Mouse (Mus musculus) liver, adult 2 months (tissue): ENCODE measurements at regions not wholly inside any gene's neighbourhood (a gene's known extent, or its start where the extent isn't known, plus 50 kb on each side); places are given as distances from the start of the nearest gene placed in this dataset.

ENCODE experiments used
- CTCF ChIP-seq: fragments of 200-500 bp; IDR thresholded peaks from 2 replicates; pipeline ENCODE4 v1.5.1; 2011; ENCODE audit warnings: low read depth, low read length, control low read depth
- POLR2A ChIP-seq: fragments of 200-500 bp; IDR thresholded peaks from 2 replicates; pipeline ENCODE4 v1.6.1; 2011; ENCODE audit warnings: low read length, control low read depth; ENCODE audit not compliant: insufficient read depth; ENCODE audit errors: extremely low read depth

- TF ChIP-seq CTCF (no peak), POLR2A (no peak)
Measured at GRCm38 (mm10) chr13:5614186-5614737, 247.0 kb upstream of the Klf6 start.
